Mouse (Mus musculus) E14TG2a.4 (cell line): ENCODE data around the gene Olfr958.

Experiments used
- H3K27me3 ChIP-seq: 2 replicates; pipeline ENCODE4 v1.6.1; 2014; ENCODE audit warnings: low read length, control low read depth; ENCODE audit not compliant: insufficient read depth
- H3K36me3 ChIP-seq: 2 replicates; pipeline ENCODE4 v1.6.1; 2014; ENCODE audit warnings: low read length, control low read depth; ENCODE audit not compliant: insufficient read depth
- H3K4me1 ChIP-seq: replicated peaks from 2 replicates; pipeline ENCODE4 v1.6.1; 2014; ENCODE audit warnings: low read depth, low read length, control low read depth
- H3K4me3 ChIP-seq: replicated peaks from 2 replicates; pipeline ENCODE4 v1.5.1; 2014; ENCODE audit warnings: mild to moderate bottlenecking, low read length
- H3K9me3 ChIP-seq: 2 replicates; pipeline ENCODE4 v1.6.1; 2014; ENCODE audit warnings: low read length, control low read depth
- CTCF ChIP-seq: conservative IDR thresholded peaks from 2 replicates; pipeline ENCODE4 v1.5.1; 2014; ENCODE audit warnings: low read length
- NANOG ChIP-seq: IDR thresholded peaks from 2 replicates; pipeline ENCODE4 v1.6.1; 2014; ENCODE audit warnings: borderline replicate concordance, low read length, mixed read lengths
- POU5F1 ChIP-seq: IDR thresholded peaks from 2 replicates; pipeline ENCODE4 v1.6.1; 2014; ENCODE audit warnings: low read length, borderline replicate concordance

The Olfr958 gene

DNA sequence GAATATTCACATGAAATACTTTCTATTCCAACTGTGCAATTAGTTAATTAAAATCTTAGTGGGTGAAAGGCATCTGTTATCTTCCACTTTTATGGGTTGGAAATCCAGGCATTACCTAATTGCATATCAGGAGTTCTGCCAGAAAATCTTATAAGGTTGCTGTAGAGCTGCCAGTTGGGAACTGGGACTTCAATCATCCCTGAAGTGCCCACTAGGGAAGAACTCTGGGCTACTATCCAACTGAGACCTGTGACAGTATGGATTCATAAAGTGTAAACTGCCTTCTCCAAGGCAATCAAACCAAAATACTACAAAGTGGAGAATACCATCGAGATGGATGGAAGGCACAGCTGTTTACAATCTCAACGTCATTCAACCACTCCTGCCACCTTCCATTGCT is at the start of gene Olfr958:
Olfr958 (minus strand) TSS at position 109 of the 400 bp plus-strand sequence.
- Histone ChIP-seq H3K36me3 (no peaks in the 10 kb centered on the region), H3K4me1 (no peaks in the 10 kb centered on the region), H3K9me3 (no peaks in the 10 kb centered on the region), H3K4me3 (no peak within 1 kb of the TSS), H3K27me3 (no peaks in the 10 kb centered on the region)
- TF ChIP-seq NANOG, result no peak
- TF ChIP-seq POU5F1, result no peak
- TF ChIP-seq CTCF, result no peak

DNA sequence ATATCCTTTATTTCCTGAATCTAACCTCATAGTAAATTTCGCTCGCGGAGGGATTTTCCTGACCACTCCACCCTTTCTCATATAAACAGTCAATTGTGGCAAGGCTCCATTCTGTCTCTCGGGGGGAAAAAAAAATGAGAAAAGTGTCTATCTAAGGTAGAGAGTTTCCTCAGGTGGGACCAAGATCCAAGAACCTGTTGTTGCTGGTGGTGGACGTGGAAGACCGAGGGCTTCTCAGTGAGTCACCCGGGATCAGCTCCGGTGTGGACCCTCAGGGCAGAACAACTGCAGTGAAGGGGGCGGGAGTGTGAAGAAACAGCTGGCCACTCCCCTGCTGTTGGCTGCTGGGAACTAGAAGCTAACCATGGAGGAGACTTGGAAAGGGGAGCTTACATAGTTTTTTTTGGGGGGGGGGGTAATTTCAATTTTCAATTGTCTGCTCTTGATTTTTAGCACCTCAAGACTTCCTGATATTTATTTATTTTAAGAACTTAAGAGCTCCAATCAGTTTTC is 49.5 kb upstream of the Olfr958 start:
- no peaks in the 10 kb centered on the region for H3K36me3 ChIP-seq
- TF ChIP-seq POU5F1 (no peak), NANOG (no peak), CTCF (no peak)
- H3K27me3 ChIP-seq, result peaks cover 2% of the 10 kb centered on the region; the same call in 1 of the 2 replicates
- H3K4me1 ChIP-seq, result peaks cover 34% of the 10 kb centered on the region
- H3K9me3 ChIP-seq, result no peaks in the 10 kb centered on the region
- peak overlapping the region; percentile 61 for H3K4me3 ChIP-seq

DNA sequence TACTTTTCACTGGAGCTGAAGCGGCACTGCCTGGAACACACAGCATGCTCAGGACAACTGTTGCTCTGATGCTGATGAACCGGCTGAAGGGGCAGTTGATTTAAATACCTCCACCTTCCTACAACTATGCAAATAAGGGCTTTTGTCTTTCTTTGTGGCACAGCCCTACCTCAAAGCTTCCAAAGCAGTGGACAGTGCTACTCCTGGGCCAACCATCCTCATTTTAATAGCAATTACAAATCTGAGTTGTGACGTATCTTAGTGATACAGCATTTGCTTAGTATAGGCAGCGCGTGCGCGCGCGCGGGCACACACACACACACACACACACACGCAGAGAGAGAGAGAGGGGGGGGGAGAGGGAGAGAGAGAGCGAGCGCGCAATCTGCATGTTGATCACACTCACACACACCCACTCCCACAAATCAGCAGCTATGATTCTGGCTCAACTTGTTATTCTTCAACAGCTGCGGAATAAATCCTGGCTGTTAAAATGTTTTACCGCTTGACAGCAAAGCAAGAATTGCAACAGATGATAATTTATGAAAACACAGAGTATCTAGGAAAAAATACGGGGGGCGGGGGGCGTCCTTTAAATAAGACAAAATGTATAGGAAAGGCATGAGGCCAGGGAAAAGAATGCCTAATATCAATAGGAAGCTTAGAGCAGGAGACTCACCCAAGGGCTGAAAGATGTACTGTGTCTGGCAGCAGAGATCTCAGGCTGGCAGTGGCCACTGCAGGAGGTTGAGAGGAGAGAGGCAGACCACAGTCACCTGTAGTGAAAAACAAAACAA is 48.9 kb upstream of the Olfr958 start:
- Histone ChIP-seq H3K27me3 (peaks cover 2% of the 10 kb centered on the region; the same call in 1 of the 2 replicates), H3K36me3 (no peaks in the 10 kb centered on the region), H3K4me3 (peak overlapping the region; percentile 61), H3K9me3 (no peaks in the 10 kb centered on the region), H3K4me1 (peaks cover 34% of the 10 kb centered on the region)
- TF ChIP-seq POU5F1 (no peak), CTCF (no peak), NANOG (no peak)

DNA sequence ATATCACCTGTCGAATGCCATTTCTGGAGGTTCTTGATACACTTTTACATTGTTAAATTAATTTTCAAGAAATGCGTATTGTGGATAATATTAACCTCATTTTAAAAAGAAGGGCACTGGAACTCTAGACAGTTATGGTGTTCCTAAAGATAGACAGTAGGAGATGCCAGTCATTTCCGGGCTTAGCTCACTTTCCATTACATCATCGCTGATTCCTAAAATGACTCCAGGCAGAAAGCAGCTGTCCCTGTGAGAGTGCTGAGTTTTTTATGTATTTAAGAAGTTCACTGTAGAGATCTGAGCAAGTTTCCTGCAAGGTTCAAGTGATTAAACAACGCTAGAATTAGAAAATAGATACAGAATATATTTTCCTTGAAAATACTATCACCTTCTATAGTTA is 23.2 kb upstream of the Olfr958 start:
- TF ChIP-seq POU5F1 (no peak), NANOG (no peak), CTCF (no peak)

DNA sequence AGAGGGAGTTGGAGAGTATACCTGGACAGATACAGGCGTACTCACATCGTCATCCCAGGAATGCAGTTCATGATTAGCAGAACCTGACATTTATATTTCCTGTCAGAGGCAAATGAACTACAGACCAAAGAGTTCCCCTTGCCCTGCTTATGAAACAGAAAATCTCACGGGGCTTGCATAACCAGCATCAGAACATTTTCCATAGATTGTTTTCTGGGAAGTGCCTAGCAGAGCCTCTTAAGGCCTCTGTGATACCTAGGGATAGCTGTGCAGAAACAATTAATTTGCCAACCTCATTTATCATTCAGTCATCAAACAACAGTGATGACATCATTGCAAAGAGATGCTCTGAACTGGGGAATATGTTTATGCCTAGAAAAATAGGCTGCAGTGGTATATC is 21.6 kb upstream of the Olfr958 start, which contains the start of gene Olfr959:
Olfr959 (minus strand) TSS at position 101 of the 400 bp plus-strand sequence.
- Histone ChIP-seq H3K4me1 (no peaks in the 10 kb centered on the region), H3K9me3 (no peaks in the 10 kb centered on the region), H3K27me3 (no peaks in the 10 kb centered on the region), H3K4me3 (no peak within 1 kb of the TSS), H3K36me3 (no peaks in the 10 kb centered on the region)
- no peak for TF ChIP-seq POU5F1
- TF ChIP-seq NANOG, result no peak
- TF ChIP-seq CTCF, result no peak

More for the DNA sequence above, 23.2 kb upstream of the Olfr958 start:
- Histone ChIP-seq H3K4me3 (no peak overlapping the region), H3K27me3 (no peaks in the 10 kb centered on the region), H3K36me3 (no peaks in the 10 kb centered on the region), H3K4me1 (no peaks in the 10 kb centered on the region), H3K9me3 (no peaks in the 10 kb centered on the region)

DNA sequence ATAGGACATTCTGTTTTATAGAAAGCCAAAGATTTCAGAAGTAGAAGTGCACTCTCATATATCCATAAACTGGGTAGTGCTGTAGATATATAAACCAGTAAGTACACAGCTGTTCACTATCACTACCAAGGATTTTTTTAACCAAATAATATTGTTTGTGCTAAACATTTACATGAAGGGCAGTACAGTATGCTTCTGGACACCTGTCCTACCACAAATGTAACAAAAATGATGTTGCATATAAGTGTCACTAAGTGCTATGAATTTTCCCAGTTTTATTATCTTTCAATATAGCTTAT is 4.4 kb upstream of the Olfr958 start:
- H3K36me3 ChIP-seq, result no peaks in the 10 kb centered on the region
- H3K4me3 ChIP-seq, result no peak overlapping the region
- H3K27me3 ChIP-seq, result no peaks in the 10 kb centered on the region
- no peaks in the 10 kb centered on the region for H3K4me1 ChIP-seq
- TF ChIP-seq POU5F1 (no peak), NANOG (no peak), CTCF (no peak)
- H3K9me3 ChIP-seq, result no peaks in the 10 kb centered on the region

DNA sequence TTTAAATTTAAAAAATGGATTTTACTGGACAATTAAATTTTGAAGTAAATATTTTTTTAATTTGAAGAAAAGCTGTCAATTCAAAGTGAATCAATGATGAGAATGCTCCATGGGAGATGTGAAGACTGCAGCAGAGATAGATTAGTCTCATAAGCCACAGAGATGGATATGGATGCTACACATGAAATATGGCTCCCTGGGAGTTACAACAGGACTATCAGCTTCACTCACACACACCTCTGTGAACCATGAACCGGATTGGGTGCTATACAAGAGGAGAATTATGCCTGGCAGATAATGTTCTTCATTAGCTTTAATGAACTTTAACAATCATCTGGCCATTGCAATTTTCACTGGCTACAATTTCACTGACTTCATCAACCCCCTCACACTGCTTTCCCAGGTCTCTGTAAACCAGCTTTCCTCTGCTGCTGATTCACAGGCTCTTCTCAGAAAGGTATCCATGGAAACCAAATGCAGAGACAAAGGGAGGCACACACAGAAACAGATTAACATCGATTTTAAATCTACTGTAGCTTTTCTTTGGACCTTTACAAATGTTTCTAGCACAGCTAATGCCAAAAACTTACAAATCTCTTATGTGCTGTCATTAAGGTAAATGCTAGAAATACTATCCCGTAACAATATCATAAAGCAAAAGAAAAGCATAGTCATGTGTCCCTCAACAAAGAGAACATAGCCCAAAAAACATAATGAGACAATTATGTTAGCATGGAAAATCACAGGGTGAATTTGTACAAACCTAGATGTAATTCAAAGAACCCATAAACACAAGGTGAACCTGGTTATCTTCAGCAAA is 3.9 kb upstream of the Olfr958 start:
- Histone ChIP-seq H3K4me3 (no peak overlapping the region), H3K27me3 (no peaks in the 10 kb centered on the region), H3K36me3 (no peaks in the 10 kb centered on the region), H3K4me1 (no peaks in the 10 kb centered on the region), H3K9me3 (no peaks in the 10 kb centered on the region)
- TF ChIP-seq CTCF (no peak), NANOG (no peak), POU5F1 (no peak)

DNA sequence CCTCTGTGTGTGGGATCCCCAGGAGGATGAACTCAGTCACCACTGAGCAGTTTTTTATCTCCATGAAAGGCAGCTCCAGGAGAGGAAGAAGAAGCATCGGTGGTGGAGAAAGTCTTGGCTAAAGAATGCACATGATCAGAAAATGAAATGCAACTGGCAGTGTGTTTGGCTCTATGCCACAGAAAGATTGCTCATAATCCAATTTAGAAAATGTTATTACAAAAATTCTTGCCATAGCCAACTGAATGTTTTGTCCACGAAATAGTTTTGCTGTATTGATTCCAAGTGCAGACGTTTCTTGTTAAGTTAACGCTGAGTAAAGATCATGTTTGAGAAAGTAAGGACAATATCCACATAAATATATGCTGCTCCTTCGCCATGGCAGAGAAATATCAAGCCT is 3.0 kb downstream of the Olfr958 start:
- Histone ChIP-seq H3K4me3 (no peak overlapping the region), H3K36me3 (no peaks in the 10 kb centered on the region), H3K4me1 (no peaks in the 10 kb centered on the region), H3K27me3 (no peaks in the 10 kb centered on the region), H3K9me3 (no peaks in the 10 kb centered on the region)
- no peak for TF ChIP-seq NANOG
- TF ChIP-seq CTCF, result no peak
- TF ChIP-seq POU5F1, result no peak
